ENCODE assay signal across 8 mouse cellular contexts in genomic region chr14:21498361-21498996, GRCm38 (mm10). TPM values are rescaled to one million over a fixed set of nuclear protein-coding genes. Genes with fewer than 3 reads are reported as not detected.
A peak's percentile ranks its signal among the peaks of the same experiment; 100 is the strongest.
DNase-seq lines count a peak whose midpoint lies in the region; ATAC-seq and TF ChIP-seq lines count a peak whose summit lies in the region.

No protein-coding gene starts in this region.

- ATAC-seq in heart, embryonic 16.5 days (replicated peaks; ENCODE audit: extremely low read depth, insufficient read depth, low FRiP score) = no peak
- ATAC-seq in embryonic facial prominence, embryonic 14.5 days (ENCODE audit: low read depth) = no peak
- no peak for ATAC-seq in limb, embryonic 15.5 days (ENCODE audit: insufficient number of reproducible peaks, low FRiP score, low TSS enrichment, low read depth)
- no peak for ATAC-seq in stomach, postnatal 0 days (ENCODE audit: low FRiP score, low TSS enrichment)
- ATAC-seq in activated CD4-positive, CD25-positive, alpha-beta regulatory T cell, adult 4 months = no peak

- no peak for DNase-seq in heart, adult 9 months (ENCODE audit: low spot score in 2 of 2)
- peak; percentile 72 for DNase-seq in MEL (ENCODE audit: low read depth, low spot score)
- DNase-seq in embryonic facial prominence, embryonic 14.5 days (ENCODE audit: low spot score) = no peak
- peak; percentile 41 for DNase-seq in stomach, postnatal 0 days (ENCODE audit: low spot score)
- no peak for DNase-seq in frontal cortex, postnatal 10 days (ENCODE audit: low spot score in 2 of 2)

- H3K27me3 ChIP-seq in heart, embryonic 16.5 days (ENCODE audit: control insufficient read depth, insufficient read depth, low read length) = no peaks in the 10 kb centered on the region
- H3K27me3 ChIP-seq in MEL (ENCODE audit: control insufficient read depth in 1 of 2, insufficient read depth in 2 of 2, low read length in 2 of 2) = no peaks in the 10 kb centered on the region
- H3K27me3 ChIP-seq in embryonic facial prominence, embryonic 14.5 days (replicated peaks; ENCODE audit: control insufficient read depth, insufficient read depth, low read length) = no peaks in the 10 kb centered on the region
- no peaks in the 10 kb centered on the region for H3K27me3 ChIP-seq in limb, embryonic 15.5 days
- no peaks in the 10 kb centered on the region for H3K27me3 ChIP-seq in stomach, postnatal 0 days (ENCODE audit: control insufficient read depth, insufficient read depth, low read length)

- H3K27ac ChIP-seq in heart, embryonic 16.5 days (ENCODE audit: low read length) = peak overlapping the region; percentile 94
- H3K27ac ChIP-seq in MEL (ENCODE audit: control insufficient read depth, low read depth, low read length) = peak overlapping the region; percentile 13; the same call in 1 of the 2 replicates
- H3K27ac ChIP-seq in embryonic facial prominence, embryonic 14.5 days (replicated peaks; ENCODE audit: low read depth, low read length) = peak overlapping the region; percentile 98
- H3K27ac ChIP-seq in limb, embryonic 15.5 days = peak overlapping the region; percentile 99
- H3K27ac ChIP-seq in stomach, postnatal 0 days (replicated peaks) = peak overlapping the region; percentile 96

- H3K79me2 ChIP-seq in MEL (ENCODE audit: control insufficient read depth, insufficient read depth, low read length, poor library complexity) = no peaks in the 10 kb centered on the region; the same call in 1 of the 2 replicates

- TF ChIP-seq POLR2A in MEL (IDR thresholded peaks at IDR 0.05; ENCODE audit: control insufficient read depth in 1 of 2, insufficient read depth in 1 of 2, low read depth in 1 of 2, low read length in 2 of 2, poor library complexity in 1 of 2) = no peak

- no peak for TF ChIP-seq CTCF in MEL (IDR thresholded peaks at IDR 0.05 in 2 of 3, conservative IDR thresholded peaks at IDR 0.05 in 1 of 3; ENCODE audit: control insufficient read depth in 1 of 3, insufficient read depth in 1 of 3, low read depth in 2 of 3, low read length in 3 of 3, poor library complexity in 1 of 3, severe bottlenecking in 1 of 3)
- no peak for TF ChIP-seq CTCF in stomach, postnatal 0 days (IDR thresholded peaks at IDR 0.05; ENCODE audit: low read depth)

- WGBS in heart, embryonic 16.5 days = 4% methylated on average over 7 of the region's 7 CpGs
- 4% methylated on average over 7 of the region's 7 CpGs for WGBS in embryonic facial prominence, embryonic 14.5 days
- 4% methylated on average over 7 of the region's 7 CpGs for WGBS in limb, embryonic 15.5 days
- 7% methylated on average over 7 of the region's 7 CpGs for WGBS in stomach, postnatal 0 days

- peak overlapping the region; percentile 82 for H3K4me3 ChIP-seq in heart, embryonic 16.5 days (ENCODE audit: low read length)
- peak overlapping the region; percentile 79 to 94 for H3K4me3 ChIP-seq in MEL (ENCODE audit: control insufficient read depth in 1 of 2, insufficient read depth in 1 of 2, low read depth in 2 of 2, low read length in 2 of 2)
- peak overlapping the region; percentile 84 for H3K4me3 ChIP-seq in embryonic facial prominence, embryonic 14.5 days (ENCODE audit: low read depth, low read length)
- H3K4me3 ChIP-seq in limb, embryonic 15.5 days = peak overlapping the region; percentile 88
- peak overlapping the region; percentile 87 for H3K4me3 ChIP-seq in stomach, postnatal 0 days (ENCODE audit: low read depth, low read length)

- peak; percentile 49 to 61 for TF ChIP-seq EP300 in MEL (IDR thresholded peaks at IDR 0.05; ENCODE audit: low read depth in 1 of 2, low read length in 2 of 2)
- TF ChIP-seq EP300 in stomach, postnatal 0 days (optimal IDR thresholded peaks at IDR 0.05) = no peak

- no peak for TF ChIP-seq RAD21 in MEL (IDR thresholded peaks at IDR 0.05; ENCODE audit: low read depth, low read length)

- peaks cover 35% of the 10 kb centered on the region for H3K4me1 ChIP-seq in heart, embryonic 16.5 days (ENCODE audit: control insufficient read depth, insufficient read depth, low read length)
- H3K4me1 ChIP-seq in MEL (ENCODE audit: control insufficient read depth in 1 of 2, insufficient read depth in 2 of 2, low read length in 2 of 2) = peaks cover 9 to 25% of the 10 kb centered on the region in 2 experiments
- peaks cover 14% of the 10 kb centered on the region for H3K4me1 ChIP-seq in embryonic facial prominence, embryonic 14.5 days (ENCODE audit: control insufficient read depth, insufficient read depth, low read length)
- H3K4me1 ChIP-seq in limb, embryonic 15.5 days = peaks cover 26% of the 10 kb centered on the region
- H3K4me1 ChIP-seq in stomach, postnatal 0 days (replicated peaks; ENCODE audit: control insufficient read depth, insufficient read depth) = no peaks in the 10 kb centered on the region

- no peaks in the 10 kb centered on the region for H3K9me3 ChIP-seq in heart, embryonic 16.5 days (replicated peaks; ENCODE audit: control insufficient read depth, low read length)
- no peaks in the 10 kb centered on the region for H3K9me3 ChIP-seq in MEL (replicated peaks; ENCODE audit: insufficient read depth, low read length)
- H3K9me3 ChIP-seq in embryonic facial prominence, embryonic 14.5 days (ENCODE audit: control insufficient read depth, low read length) = no peaks in the 10 kb centered on the region
- H3K9me3 ChIP-seq in limb, embryonic 15.5 days = no peaks in the 10 kb centered on the region
- H3K9me3 ChIP-seq in stomach, postnatal 0 days (ENCODE audit: control insufficient read depth, low read length) = no peaks in the 10 kb centered on the region

- H3K36me3 ChIP-seq in heart, embryonic 16.5 days (ENCODE audit: control insufficient read depth, insufficient read depth) = no peaks in the 10 kb centered on the region
- H3K36me3 ChIP-seq in MEL (ENCODE audit: control insufficient read depth in 1 of 2, insufficient read depth in 2 of 2, low read length in 2 of 2) = peaks cover 0 to 24% of the 10 kb centered on the region in 2 experiments; a peak in 2 of 4 replicates
- no peaks in the 10 kb centered on the region for H3K36me3 ChIP-seq in embryonic facial prominence, embryonic 14.5 days (ENCODE audit: control insufficient read depth, insufficient read depth, low read length)
- H3K36me3 ChIP-seq in limb, embryonic 15.5 days = no peaks in the 10 kb centered on the region
- H3K36me3 ChIP-seq in stomach, postnatal 0 days (ENCODE audit: control insufficient read depth, insufficient read depth, low read length) = no peaks in the 10 kb centered on the region

- H3K4me2 ChIP-seq in heart, embryonic 16.5 days (ENCODE audit: low read depth, low read length) = peak overlapping the region; percentile 87
- H3K4me2 ChIP-seq in embryonic facial prominence, embryonic 14.5 days (ENCODE audit: low read depth, low read length) = peak overlapping the region; percentile 73
- H3K4me2 ChIP-seq in limb, embryonic 15.5 days = peak overlapping the region; percentile 76
- H3K4me2 ChIP-seq in stomach, postnatal 0 days (replicated peaks; ENCODE audit: low read depth) = peak overlapping the region; percentile 97

- peak overlapping the region; percentile 81 for H3K9ac ChIP-seq in heart, embryonic 16.5 days (ENCODE audit: low read length)
- H3K9ac ChIP-seq in MEL (ENCODE audit: control insufficient read depth, low read depth, low read length, poor library complexity, severe bottlenecking) = peak overlapping the region; percentile 93
- H3K9ac ChIP-seq in embryonic facial prominence, embryonic 14.5 days (ENCODE audit: low read depth, low read length) = peak overlapping the region; percentile 95
- H3K9ac ChIP-seq in limb, embryonic 15.5 days = peak overlapping the region; percentile 83; the same call in 1 of the 2 replicates
- peak overlapping the region; percentile 90 for H3K9ac ChIP-seq in stomach, postnatal 0 days (ENCODE audit: low read length)

TF ChIP-seq in MEL, 35 proteins besides CTCF, POLR2A, EP300 and RAD21:
- peak; percentile 41 for TF ChIP-seq TAL1 (IDR thresholded peaks at IDR 0.05; ENCODE audit: low read length)
- TF ChIP-seq SIN3A (IDR thresholded peaks at IDR 0.05; ENCODE audit: low read length) = peak; percentile 33; the same call in 1 of the 2 replicates
- peak; percentile 43; the same call in 1 of the 2 replicates for TF ChIP-seq ETS1 (IDR thresholded peaks at IDR 0.05; ENCODE audit: low read depth, low read length)
- no peak for TF ChIP-seq ELF1 (IDR thresholded peaks at IDR 0.05; ENCODE audit: low read depth, low read length)
- TF ChIP-seq ZNF384 (IDR thresholded peaks at IDR 0.05; ENCODE audit: low read depth, low read length) = peak; percentile 84
- peak; percentile 48; the same call in 1 of the 2 replicates for TF ChIP-seq MAX (IDR thresholded peaks at IDR 0.05; ENCODE audit: low read length)
- peak; percentile 55 for TF ChIP-seq TCF12 (IDR thresholded peaks at IDR 0.05; ENCODE audit: low read depth, low read length)
- 0 out of 2 replicates have a peak, but pooled peaks have one; percentile 25 for TF ChIP-seq MXI1 (IDR thresholded peaks at IDR 0.05; ENCODE audit: low read depth, low read length)
- no peak for TF ChIP-seq HCFC1 (IDR thresholded peaks at IDR 0.05; ENCODE audit: low read depth, low read length)
- TF ChIP-seq SMC3 (IDR thresholded peaks at IDR 0.05; ENCODE audit: low read depth, low read length) = no peak
- TF ChIP-seq UBTF (IDR thresholded peaks at IDR 0.05; ENCODE audit: borderline replicate concordance, insufficient read depth, low read depth, low read length) = no peak
- TF ChIP-seq USF1 (IDR thresholded peaks at IDR 0.05; ENCODE audit: low read depth, low read length) = peak; percentile 56; the same call in 1 of the 2 replicates
- TF ChIP-seq RCOR1 (IDR thresholded peaks at IDR 0.05; ENCODE audit: low read depth, low read length) = peak; percentile 62
- no peak for TF ChIP-seq ZC3H11A (IDR thresholded peaks at IDR 0.05; ENCODE audit: low read depth, low read length)
- peak; percentile 80 for TF ChIP-seq GATA1 (IDR thresholded peaks at IDR 0.05; ENCODE audit: low read depth, low read length)
- TF ChIP-seq MAFK (IDR thresholded peaks at IDR 0.05; ENCODE audit: borderline replicate concordance, low read depth, low read length) = no peak
- TF ChIP-seq BHLHE40 (IDR thresholded peaks at IDR 0.05; ENCODE audit: borderline replicate concordance, low read depth, low read length) = peak; percentile 95
- peak; percentile 60; the same call in 1 of the 2 replicates for TF ChIP-seq MYC (IDR thresholded peaks at IDR 0.05; ENCODE audit: low read depth, low read length)
TF ChIP-seq in MEL: peak in this region for 12.

RNA-seq across cellular contexts. Expression of gene Kat6b, which starts 17.2 kb away (rescaled TPM):
- polyA plus RNA-seq in heart, embryonic 16.5 days (2015; fragmentation: Nextera tagmentation; extraction: Ambion mirVana) = 9.4 and 10.2 TPM in 2 replicates
- 1.8 and 2.5 TPM in 2 replicates for total RNA-seq in MEL (2012; rRNA removed)
- polyA plus RNA-seq in MEL (2012; ENCODE audit: insufficient read depth in 1 of 2, insufficient read length in 2 of 2, low read depth in 1 of 2, low replicate concordance in 2 of 2, missing spikeins in 1 of 2) = 1 to 10 TPM in 1 of 2 experiments, not detected in 1; 5.4 TPM
- polyA plus RNA-seq in embryonic facial prominence, embryonic 14.5 days (2014; fragmentation: Nextera tagmentation; extraction: Ambion mirVana) = 18.0 and 20.9 TPM in 2 replicates
- 18.9 and 22.9 TPM in 2 replicates for polyA plus RNA-seq in limb, embryonic 15.5 days (2015; fragmentation: Nextera tagmentation; extraction: Ambion mirVana)
- polyA plus RNA-seq in stomach, postnatal 0 days (2015; fragmentation: Nextera tagmentation; extraction: Ambion mirVana) = 4.0 and 5.1 TPM in 2 replicates
- polyA plus RNA-seq in activated CD4-positive, CD25-positive, alpha-beta regulatory T cell, adult 4 months (2017; shearing (Covaris generic)) = 1 to 10 TPM; 8.2 to 9.6 TPM

Comparison
In these comparisons a context has a peak if more than half of its experiments do, and no peak if none do; other contexts are left out.
1. H3K27ac ChIP-seq: peak in every context shown above with its lines; median percentile 99 in limb, embryonic 15.5 days; 98 in embryonic facial prominence, embryonic 14.5 days; 96 in stomach, postnatal 0 days; 94 in heart, embryonic 16.5 days; 13 in MEL.
2. DNase-seq: peak in MEL (single experiment) and stomach, postnatal 0 days (single experiment); none in heart, adult 9 months (0 of 2), embryonic facial prominence, embryonic 14.5 days (single experiment) and frontal cortex, postnatal 10 days (0 of 2).
3. Peak in every context shown above with its lines, with median percentiles within 50 percentile points of each other: H3K4me2 ChIP-seq, H3K4me3 ChIP-seq and H3K9ac ChIP-seq.